Mouse (Mus musculus): ENCODE data around the gene Stk39.
"Not testable (repeated sequence)": the region's sequence is repeated elsewhere in the genome, so short reads cannot be mapped to it uniquely, and the experiment has no call there.

Gene Stk39

GRCm38 (mm10) chr2:68288106-68288505, 184.0 kb downstream of the Stk39 start:
- no peak for DNase-seq (ENCODE audit: low spot score in 2 of 2)

- no peak for DNase-seq (ENCODE audit: low spot score in 2 of 2)
These were observed 187.7 kb downstream of the Stk39 start for GRCm38 (mm10) chr2:68284391-68284790.

GRCm38 (mm10) chr2:68283021-68283548, 189.0 kb downstream of the Stk39 start:
- DNase-seq (ENCODE audit: low spot score in 2 of 2): no peak

- no peak for DNase-seq (ENCODE audit: low spot score in 2 of 2)
These were observed 190.5 kb downstream of the Stk39 start for GRCm38 (mm10) chr2:68281575-68281974.

GRCm38 (mm10) chr2:68271301-68271700, 200.8 kb downstream of the Stk39 start:
- no peak for DNase-seq (ENCODE audit: low spot score in 2 of 2)

GRCm38 (mm10) chr2:68270836-68271235, 201.2 kb downstream of the Stk39 start:
- no peak for DNase-seq (ENCODE audit: low spot score in 2 of 2)

- no peak for DNase-seq (ENCODE audit: low spot score in 2 of 2)
These were observed 202.4 kb downstream of the Stk39 start for GRCm38 (mm10) chr2:68269646-68270045.

GRCm38 (mm10) chr2:68264826-68265225, 207.2 kb downstream of the Stk39 start:
- no peak for DNase-seq (ENCODE audit: low spot score in 2 of 2)

- no peak for DNase-seq (ENCODE audit: low spot score in 2 of 2)
These were observed 211.2 kb downstream of the Stk39 start for GRCm38 (mm10) chr2:68260911-68261310.

- no peak for DNase-seq (ENCODE audit: low spot score in 2 of 2)
These were observed 214.5 kb downstream of the Stk39 start for GRCm38 (mm10) chr2:68257571-68257970.

GRCm38 (mm10) chr2:68256472-68256871, 215.6 kb downstream of the Stk39 start:
- DNase-seq (ENCODE audit: low spot score in 2 of 2): no peak

GRCm38 (mm10) chr2:68254756-68255155, 217.3 kb downstream of the Stk39 start:
- DNase-seq (ENCODE audit: low spot score in 2 of 2): no peak

GRCm38 (mm10) chr2:68253222-68253621, 218.8 kb downstream of the Stk39 start:
- DNase-seq (ENCODE audit: low spot score in 2 of 2): no peak

- no peak for DNase-seq (ENCODE audit: low spot score in 2 of 2)
These were observed 219.9 kb downstream of the Stk39 start for GRCm38 (mm10) chr2:68252048-68252758.

GRCm38 (mm10) chr2:68250897-68251296, 221.2 kb downstream of the Stk39 start:
- DNase-seq (ENCODE audit: low spot score in 2 of 2): no peak

- no peak for DNase-seq (ENCODE audit: low spot score in 2 of 2)
These were observed 222.1 kb downstream of the Stk39 start for GRCm38 (mm10) chr2:68249855-68250424.

- no peak for DNase-seq (ENCODE audit: low spot score in 2 of 2)
These were observed 225.8 kb downstream of the Stk39 start for GRCm38 (mm10) chr2:68246284-68246683.

GRCm38 (mm10) chr2:68244556-68244955, 227.5 kb downstream of the Stk39 start:
- DNase-seq (ENCODE audit: low spot score in 2 of 2): no peak

- no peak for DNase-seq (ENCODE audit: low spot score in 2 of 2)
These were observed 228.1 kb downstream of the Stk39 start for GRCm38 (mm10) chr2:68243879-68244553.

GRCm38 (mm10) chr2:68243273-68243672, 228.8 kb downstream of the Stk39 start:
- no peak for DNase-seq (ENCODE audit: low spot score in 2 of 2)

- no peak for DNase-seq (ENCODE audit: low spot score in 2 of 2)
These were observed 230.0 kb downstream of the Stk39 start for GRCm38 (mm10) chr2:68242069-68242468.

GRCm38 (mm10) chr2:68241640-68242039, 230.4 kb downstream of the Stk39 start:
- no peak for DNase-seq (ENCODE audit: low spot score in 2 of 2)

- not testable (repeated sequence) for DNase-seq (ENCODE audit: low spot score in 2 of 2)
These were observed 232.7 kb downstream of the Stk39 start for GRCm38 (mm10) chr2:68239415-68239814.
